Mouse (Mus musculus): ENCODE measurements around the gene Klrc2.
"Not testable (repeated sequence)": the region's sequence is repeated elsewhere in the genome, so short reads cannot be mapped to it uniquely, and the experiment has no call there.

Gene Klrc2

GRCm38 (mm10) chr6:129660589-129660988 lies at the start of gene Klrc2:
Gene Klrc2, minus strand, starts transcription at chr6:129660689.
- not testable (repeated sequence) for DNase-seq (ENCODE audit: low spot score)

- DNase-seq (ENCODE audit: low spot score), result not testable (repeated sequence)
Measured at GRCm38 (mm10) chr6:129691436-129691835, 30.9 kb upstream of the Klrc2 start.

- no peak for DNase-seq (ENCODE audit: low spot score)
Measured at GRCm38 (mm10) chr6:129680379-129680778, 19.9 kb upstream of the Klrc2 start.

- no peak for DNase-seq (ENCODE audit: low spot score)
Measured at GRCm38 (mm10) chr6:129678873-129679272, 18.4 kb upstream of the Klrc2 start, which contains the start of gene Klrc1. Gene Klrc1, minus strand, starts transcription at chr6:129678973.

- DNase-seq (ENCODE audit: low spot score), result not testable (repeated sequence)
Measured at GRCm38 (mm10) chr6:129661301-129661700, 812 bp upstream of the Klrc2 start.

GRCm38 (mm10) chr6:129644054-129644453 lies 16.4 kb downstream of the Klrc2 start:
- DNase-seq (ENCODE audit: low spot score), result not testable (repeated sequence)

GRCm38 (mm10) chr6:129643237-129643636 lies 17.3 kb downstream of the Klrc2 start, which contains the start of gene Klrc3:
Gene Klrc3, minus strand, starts transcription at chr6:129643337.
- not testable (repeated sequence) for DNase-seq (ENCODE audit: low spot score)

- not testable (repeated sequence) for DNase-seq (ENCODE audit: low spot score)
Measured at GRCm38 (mm10) chr6:129631046-129631445, 29.4 kb downstream of the Klrc2 start.

GRCm38 (mm10) chr6:129623735-129624134 lies 36.8 kb downstream of the Klrc2 start, which contains the start of gene Klrk1:
Gene Klrk1, minus strand, starts transcription at chr6:129623864.
- DNase-seq (ENCODE audit: low spot score), result no peak

- DNase-seq (ENCODE audit: low spot score), result no peak
Measured at GRCm38 (mm10) chr6:129608372-129608771, 52.1 kb downstream of the Klrc2 start.
